Mouse (Mus musculus): ENCODE data around the gene Kpna3. TPM values are rescaled to one million over a fixed set of nuclear protein-coding genes. Genes with fewer than 3 reads are reported as not detected.
"Not testable (repeated sequence)": the region's sequence is repeated elsewhere in the genome, so short reads cannot be mapped to it uniquely, and the experiment has no call there.

Gene Kpna3
- total RNA-seq, 2 experiments from 2014 or later: 86.9 to 90.7 TPM

DNA sequence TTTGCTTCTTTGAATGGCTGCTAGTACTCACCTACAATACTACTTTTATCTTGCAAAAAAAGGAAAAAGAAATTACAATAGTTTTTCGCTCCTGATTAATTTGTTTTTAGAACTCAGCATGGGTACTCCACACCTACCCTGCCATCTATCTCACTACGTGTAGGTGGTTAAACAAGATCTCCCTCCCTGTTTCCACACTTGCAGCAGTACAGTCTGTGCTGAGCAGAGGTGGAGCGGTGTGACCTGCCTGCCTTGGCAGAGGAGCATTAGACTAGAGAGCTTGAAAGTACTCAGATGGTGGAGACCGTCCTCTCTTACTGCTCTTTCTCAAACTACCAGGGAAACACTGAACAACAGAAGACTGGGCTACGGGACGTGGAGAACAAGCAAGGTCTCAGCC lies 44.9 kb downstream of the Kpna3 start:
- no peak for DNase-seq

DNA sequence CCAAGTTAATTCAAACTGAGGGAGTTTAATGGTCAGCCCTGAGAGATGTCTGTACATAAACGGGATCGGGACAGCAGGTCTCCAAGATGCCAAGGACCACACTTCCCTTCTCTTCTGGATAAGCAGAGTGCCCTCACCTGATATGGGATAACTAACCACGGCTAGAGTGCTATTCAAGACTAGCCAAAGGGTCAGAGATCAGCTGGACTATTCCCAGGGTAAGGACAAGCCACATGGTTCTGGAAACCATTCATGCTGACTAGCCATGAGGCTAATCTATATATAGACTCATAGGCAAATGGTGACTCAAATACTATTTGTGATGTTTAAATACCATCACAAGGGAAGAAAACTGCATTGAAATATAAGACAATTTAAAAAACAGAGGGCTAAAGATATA lies 49.1 kb downstream of the Kpna3 start:
- DNase-seq: peak; percentile 8

- DNase-seq: no peak
Observed at GRCm38 (mm10) chr14:61367290-61367689, 72.4 kb downstream of the Kpna3 start.

DNA sequence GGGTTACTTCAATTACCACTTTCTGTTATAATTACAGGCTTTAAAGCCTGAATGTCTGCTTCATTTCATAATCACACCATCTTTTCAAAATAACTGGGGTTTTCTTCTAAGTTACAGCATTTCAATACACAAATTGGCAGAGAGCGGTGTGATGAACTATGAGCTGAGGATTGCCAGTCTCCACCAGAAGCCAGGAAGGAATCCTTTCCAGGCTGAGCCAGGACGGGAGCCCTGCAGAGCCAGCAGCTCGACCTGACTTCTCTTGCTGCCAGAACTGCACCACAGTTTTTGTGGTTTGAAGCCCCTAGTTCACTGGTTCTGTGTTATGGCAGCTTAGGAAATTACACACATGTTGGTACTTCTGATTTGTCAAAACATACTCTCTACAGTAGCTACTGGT lies 75.0 kb downstream of the Kpna3 start:
- no peak for DNase-seq

- no peak for DNase-seq
Observed at GRCm38 (mm10) chr14:61363734-61364133, 75.9 kb downstream of the Kpna3 start.

DNA sequence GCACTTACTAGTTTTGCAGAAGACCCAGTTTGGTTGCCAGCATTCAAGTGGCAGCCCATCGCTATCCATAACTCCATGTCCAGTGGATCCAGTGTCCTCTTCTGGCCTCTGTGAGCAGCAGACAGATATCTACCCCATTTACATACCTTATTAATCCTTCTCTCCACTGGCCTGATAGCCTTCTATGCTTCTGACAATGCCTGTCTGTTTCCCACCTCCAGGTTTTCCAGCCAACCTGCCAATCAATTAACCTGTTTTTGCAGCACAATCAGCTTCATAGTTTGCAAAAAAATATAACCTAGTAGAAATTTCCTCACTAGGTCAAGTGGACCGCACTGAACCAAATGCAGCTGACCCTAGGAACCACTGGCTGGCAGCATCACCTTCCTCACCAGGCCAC lies 77.4 kb downstream of the Kpna3 start:
- DNase-seq: no peak

DNA sequence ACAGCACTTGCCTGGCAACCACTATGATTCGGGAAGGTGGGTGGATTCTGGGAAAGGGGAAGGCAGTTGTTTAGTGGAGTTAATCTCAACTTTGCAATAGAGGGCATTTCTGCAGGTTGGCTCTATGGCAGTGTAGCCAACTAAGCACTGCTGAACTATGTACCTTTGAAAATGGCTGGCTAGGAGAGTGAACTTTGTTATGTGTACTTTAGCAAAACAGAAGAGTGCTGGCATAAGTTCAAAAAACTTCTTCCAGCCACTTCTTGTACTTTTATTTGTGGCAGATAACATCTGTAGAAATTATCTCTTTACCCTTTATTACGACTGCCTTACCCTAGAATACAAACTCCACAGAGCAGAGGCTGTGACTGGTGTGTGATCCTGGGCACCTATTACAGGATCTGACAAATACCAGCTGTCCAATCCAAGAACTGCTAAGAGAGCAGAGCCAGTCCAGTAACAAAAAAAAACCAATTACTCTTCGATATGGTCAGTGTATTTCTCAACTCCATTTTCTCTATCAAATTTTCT lies 78.6 kb downstream of the Kpna3 start:
- DNase-seq: no peak

- peak; percentile 95 for DNase-seq
Observed at GRCm38 (mm10) chr14:61360131-61360980, 79.3 kb downstream of the Kpna3 start, which contains the start of gene Ebpl. TSS of gene Ebpl (minus strand) at chr14:61360439.

GRCm38 (mm10) chr14:61354251-61355235 lies 85.1 kb downstream of the Kpna3 start:
- no peak for DNase-seq

GRCm38 (mm10) chr14:61350808-61351207 lies 88.9 kb downstream of the Kpna3 start:
- no peak for DNase-seq

DNA sequence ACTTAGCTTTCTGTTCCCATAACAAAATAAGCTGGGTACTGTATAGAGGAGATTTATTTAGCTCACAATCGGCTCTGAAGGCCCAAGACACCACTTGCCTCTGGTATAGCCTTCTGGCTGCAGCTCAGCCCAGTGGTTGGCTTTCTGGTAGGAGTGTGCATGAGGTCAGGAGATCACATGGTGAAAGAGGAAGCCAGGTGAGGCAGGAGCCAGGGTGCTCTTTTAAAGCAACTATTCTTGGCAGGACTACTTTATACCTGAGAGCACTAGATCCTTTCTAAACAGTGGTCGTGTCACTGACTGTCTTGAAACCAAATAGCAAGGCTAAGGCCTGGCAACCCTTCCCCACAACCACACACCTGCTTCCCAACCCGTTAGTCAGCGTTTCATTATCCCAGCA lies 89.8 kb downstream of the Kpna3 start:
- DNase-seq: no peak

GRCm38 (mm10) chr14:61346827-61347698 lies 92.6 kb downstream of the Kpna3 start:
- DNase-seq: no peak

DNA sequence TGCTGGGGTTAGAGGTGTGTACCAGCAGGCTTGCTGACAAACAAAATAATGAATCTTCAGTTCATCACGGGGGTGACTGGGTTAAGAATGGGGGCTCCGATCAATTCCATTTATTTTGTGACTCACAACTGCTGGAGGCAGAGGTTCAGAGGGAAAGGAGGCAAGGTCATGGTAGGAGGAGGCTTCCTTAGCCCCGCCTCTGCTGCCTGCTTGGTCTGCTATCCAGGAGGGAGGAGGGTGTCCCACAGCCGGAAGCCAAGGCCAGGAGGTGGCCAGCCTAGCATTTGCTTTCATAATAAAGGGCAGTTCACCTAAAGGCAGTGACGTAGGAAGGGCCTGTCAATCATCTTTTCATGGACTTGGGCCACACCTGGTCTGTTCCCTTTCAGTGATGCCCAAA lies 95.1 kb downstream of the Kpna3 start:
- no peak for DNase-seq

DNA sequence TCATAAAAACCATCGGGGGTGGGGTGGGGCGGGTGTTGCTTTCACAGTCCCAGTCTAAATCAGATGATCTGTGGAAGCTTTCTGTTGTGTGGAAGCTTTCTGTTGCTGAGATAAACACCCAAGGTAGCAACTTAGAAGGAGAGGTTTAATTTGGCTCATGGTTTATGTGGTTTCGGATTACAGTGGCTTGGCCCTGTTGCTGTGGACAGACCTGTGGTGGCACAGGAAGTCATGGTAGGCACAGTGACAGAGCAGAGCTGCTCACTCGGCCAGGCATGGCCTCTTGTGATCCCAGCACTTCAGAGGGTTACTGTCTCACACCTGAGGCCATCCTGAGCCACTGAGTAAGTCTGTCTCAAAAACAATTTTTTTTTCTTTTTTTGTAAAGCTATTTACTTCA lies 100.3 kb downstream of the Kpna3 start:
- DNase-seq: no peak

DNA sequence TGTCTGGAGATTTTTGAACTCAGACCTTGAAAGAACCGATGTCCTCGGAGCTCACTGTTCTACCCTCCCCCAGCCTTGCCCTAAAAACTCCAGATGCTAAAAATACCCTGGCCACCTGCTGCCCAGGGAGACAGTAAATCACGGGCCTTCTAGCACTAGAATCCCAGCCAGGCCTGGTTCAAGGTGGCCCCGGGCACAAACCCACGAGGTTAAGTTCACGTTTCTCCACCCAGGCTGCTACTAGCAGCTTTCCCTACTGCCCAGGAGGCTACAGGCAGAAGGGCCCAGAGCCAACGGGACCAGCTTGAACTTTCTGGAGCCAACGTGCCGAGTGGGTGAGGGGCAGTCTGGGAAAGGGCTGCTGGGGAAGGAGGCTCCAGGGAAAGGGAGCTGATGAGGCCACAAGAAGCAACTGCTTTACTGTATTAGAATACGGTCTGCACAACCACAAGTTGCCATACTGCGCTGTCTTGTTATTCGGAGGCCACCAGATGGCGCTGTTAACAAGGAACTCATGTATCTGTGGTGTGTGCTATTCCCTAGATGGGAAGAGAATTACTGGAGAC lies 108.6 kb downstream of the Kpna3 start:
- DNase-seq: peak; percentile 89

DNA sequence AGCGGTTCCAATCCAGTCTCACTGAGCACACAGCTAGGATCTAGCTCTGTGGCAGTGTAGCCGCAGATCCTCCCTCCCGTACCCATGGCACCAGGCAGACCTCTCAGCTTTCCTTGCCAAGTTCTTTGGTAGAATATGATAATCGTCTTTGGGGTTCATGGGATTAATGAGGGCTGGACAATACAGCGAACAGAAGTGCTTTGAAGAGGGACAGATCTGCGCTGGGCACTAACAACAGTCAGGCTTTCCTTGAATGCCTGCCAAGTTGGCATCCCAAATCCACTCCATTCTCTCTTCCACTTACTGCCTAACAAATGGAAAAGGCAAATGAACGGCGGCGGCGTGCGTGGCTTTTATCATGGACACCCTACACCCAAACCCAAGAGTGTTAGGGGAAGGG lies 109.1 kb downstream of the Kpna3 start:
- no peak for DNase-seq

DNA sequence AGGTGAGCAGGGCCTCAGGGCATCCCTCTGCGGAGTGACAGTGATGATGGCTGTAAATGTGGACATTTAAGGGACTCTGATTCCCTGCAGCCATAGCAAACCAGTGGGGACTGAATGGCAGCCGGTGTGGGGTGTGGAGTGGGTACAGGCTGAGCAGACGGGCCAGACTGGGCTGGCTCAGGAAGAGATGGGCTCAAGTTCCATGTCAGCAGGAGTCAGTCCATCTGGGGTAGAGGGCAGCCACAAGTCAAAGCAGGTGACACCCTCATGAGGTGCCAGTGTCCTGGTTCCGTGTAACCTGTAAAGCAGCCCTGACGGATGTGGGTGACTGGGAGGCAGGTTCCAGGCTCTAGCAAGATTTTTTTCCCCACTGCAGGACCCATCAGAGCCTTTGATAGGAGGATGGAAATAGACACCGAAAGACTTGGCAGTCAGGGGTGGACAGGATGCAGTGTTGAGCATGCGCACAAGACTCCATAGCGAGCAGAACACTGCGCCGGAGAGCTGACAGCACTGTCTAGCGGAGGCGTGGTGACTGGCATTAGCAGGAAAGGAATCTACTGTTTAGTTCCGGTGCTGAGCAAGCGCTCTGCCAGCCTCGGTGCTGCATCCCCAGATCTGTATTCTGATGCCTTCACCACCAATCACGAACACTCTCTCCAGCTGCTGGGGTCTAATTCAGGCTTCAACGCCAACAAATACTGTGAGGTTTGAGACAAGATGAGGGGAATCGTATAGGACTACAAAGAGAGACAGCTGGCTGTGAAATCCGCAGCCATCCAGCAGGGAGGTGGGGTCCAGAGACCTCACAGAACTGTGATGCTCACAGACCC lies 111.8 kb downstream of the Kpna3 start:
- DNase-seq: peak; percentile 69

- DNase-seq: not testable (repeated sequence)
Observed at GRCm38 (mm10) chr14:61327007-61327406, 112.7 kb downstream of the Kpna3 start.

GRCm38 (mm10) chr14:61322740-61323139 lies 116.9 kb downstream of the Kpna3 start:
- DNase-seq: no peak

DNA sequence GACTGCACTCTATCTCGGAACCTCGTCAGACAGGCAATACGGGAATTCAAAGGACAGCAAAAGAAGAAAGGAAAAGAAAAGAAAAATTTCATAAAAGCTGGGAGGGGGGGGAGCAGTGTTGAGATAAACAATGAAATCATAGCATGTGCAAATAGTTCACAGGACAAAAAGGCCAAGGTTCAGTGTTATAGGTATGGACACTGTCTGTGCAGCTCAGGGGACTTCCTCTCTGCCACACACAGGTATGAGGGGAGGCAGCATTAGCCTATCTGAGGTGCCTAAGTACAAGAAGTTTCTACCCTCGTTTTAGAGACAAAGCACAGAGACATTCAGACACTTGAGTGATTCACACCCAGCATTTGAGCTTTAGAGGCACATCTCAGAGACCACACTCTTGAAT lies 118.5 kb downstream of the Kpna3 start:
- no peak for DNase-seq
